Mouse (Mus musculus) liver, embryonic 15.5 days (tissue): ENCODE measurements around the gene Cdk16. TPM values are rescaled to one million over a fixed set of nuclear protein-coding genes. Genes with fewer than 3 reads are reported as not detected.
"Not testable (repeated sequence)": the region's sequence is repeated elsewhere in the genome, so short reads cannot be mapped to it uniquely, and the experiment has no call there.

Source experiments
- ATAC-seq: fragments of 200-750 bp; cut with Nextera tagmentation; 2 replicates; pipeline ENCODE4 v1.8.0; 2017; ENCODE audit warnings: moderate number of reproducible peaks, mild to moderate bottlenecking, moderate library complexity; ENCODE audit not compliant: insufficient read depth
- H3K27ac ChIP-seq: fragments of 300-500 bp; sonication (generic); replicated peaks from 2 replicates; pipeline ENCODE4 v1.5.1; 2015; ENCODE audit warnings: mild to moderate bottlenecking, inconsistent platforms
- H3K27me3 ChIP-seq: fragments of 300-500 bp; sonication (generic); 2 replicates; pipeline ENCODE4 v1.6.1; 2015; ENCODE audit warnings: mild to moderate bottlenecking, inconsistent platforms
- H3K36me3 ChIP-seq: fragments of 300-500 bp; sonication (generic); replicated peaks from 2 replicates; pipeline ENCODE4 v1.6.1; 2015; ENCODE audit warnings: moderate library complexity, mild to moderate bottlenecking, inconsistent platforms
- H3K4me1 ChIP-seq: fragments of 300-500 bp; sonication (generic); replicated peaks from 2 replicates; pipeline ENCODE4 v1.6.1; 2015; ENCODE audit warnings: inconsistent platforms
- H3K4me2 ChIP-seq: fragments of 300-500 bp; sonication (generic); 2 replicates; pipeline ENCODE4 v1.6.1; 2015; ENCODE audit warnings: moderate library complexity, mild to moderate bottlenecking, inconsistent platforms
- H3K4me3 ChIP-seq: fragments of 300-500 bp; sonication (generic); replicated peaks from 2 replicates; pipeline ENCODE4 v1.5.1; 2015; ENCODE audit warnings: mild to moderate bottlenecking, inconsistent platforms
- H3K9ac ChIP-seq: fragments of 300-500 bp; sonication (generic); 2 replicates; pipeline ENCODE4 v1.6.1; 2015; ENCODE audit warnings: moderate library complexity, mild to moderate bottlenecking, inconsistent platforms
- H3K9me3 ChIP-seq: fragments of 300-500 bp; sonication (generic); replicated peaks from 2 replicates; pipeline ENCODE4 v1.6.1; 2016; ENCODE audit warnings: inconsistent platforms
- WGBS: fragments of 180-500 bp; shearing (Covaris S2); methylation state at CpG from one replicate; pipeline ENCODE4 v1.1.7; 2015; ENCODE audit warnings: mixed read lengths; ENCODE audit not compliant: insufficient replicate concordance; 5-methylcytosine and 5-hydroxymethylcytosine counted together
- polyA plus RNA-seq: library from polyadenylated mRNA; unstranded; fragments of >200 nt; fragmentation: Nextera tagmentation; extraction: Ambion mirVana; gene quantifications from 2 replicates; pipeline ENCODE4 v1.2.1, GENCODE M21; 2015

Gene Cdk16
- polyA plus RNA-seq, 1 experiment from 2014 or later = 34.3 TPM

DNA sequence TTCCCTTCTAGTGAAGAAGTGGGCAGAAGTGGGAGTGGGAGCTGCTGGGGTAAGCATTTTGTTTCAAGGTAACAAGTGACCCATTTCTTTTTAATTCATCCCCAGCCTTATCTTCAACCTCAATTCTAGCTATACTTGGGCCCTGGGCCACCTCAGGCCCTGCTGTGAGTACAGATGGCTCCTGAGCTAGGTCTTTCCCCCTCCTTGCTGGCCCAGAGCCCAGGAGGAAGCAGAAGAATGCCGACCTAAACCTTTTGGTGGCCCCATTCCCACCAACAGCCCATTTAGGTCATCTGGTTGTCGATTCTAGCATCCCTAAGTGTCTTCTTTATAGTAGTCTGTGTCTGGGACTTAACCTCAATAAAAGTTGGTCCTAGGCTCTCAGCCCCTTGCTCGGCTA is 3.8 kb downstream of the Cdk16 start:
- Histone ChIP-seq H3K9me3 (no peaks in the 10 kb centered on the region), H3K27ac (no peak overlapping the region), H3K4me2 (no peak overlapping the region), H3K4me3 (no peak overlapping the region), H3K4me1 (peaks cover 26% of the 10 kb centered on the region), H3K27me3 (no peaks in the 10 kb centered on the region), H3K36me3 (peaks cover 43% of the 10 kb centered on the region), H3K9ac (no peak overlapping the region)
- ATAC-seq = no peak
- 49% methylated on average over 3 of the region's 3 CpGs for WGBS

DNA sequence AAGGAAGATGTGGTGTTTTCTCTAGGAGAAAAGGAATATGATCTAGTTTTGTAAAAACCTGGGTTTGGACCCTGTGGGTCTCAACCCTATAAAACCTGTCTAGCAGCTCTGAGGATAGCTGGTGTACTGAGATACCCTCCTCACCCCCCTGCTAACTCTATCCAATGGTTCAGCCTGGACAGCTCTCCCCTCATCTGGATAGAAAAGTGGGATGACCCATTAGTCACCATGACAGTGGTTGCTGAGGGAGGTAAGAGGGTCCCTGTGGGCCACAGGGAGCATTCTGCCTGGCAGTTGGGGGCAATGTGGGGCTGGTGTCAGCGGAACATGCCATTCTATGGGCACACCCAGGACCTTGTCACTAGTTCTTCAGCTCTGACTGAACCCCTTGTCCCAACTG is 4.9 kb downstream of the Cdk16 start:
- peaks cover 54% of the 10 kb centered on the region for H3K36me3 ChIP-seq
- no peak overlapping the region for H3K4me3 ChIP-seq
- H3K9ac ChIP-seq = no peak overlapping the region
- no peaks in the 10 kb centered on the region for H3K9me3 ChIP-seq
- ATAC-seq = no peak
- no peak overlapping the region for H3K27ac ChIP-seq
- no peaks in the 10 kb centered on the region for H3K27me3 ChIP-seq
- peaks cover 20% of the 10 kb centered on the region for H3K4me1 ChIP-seq
- H3K4me2 ChIP-seq = no peak overlapping the region
- 93% methylated on average over 1 of the region's 1 CpGs for WGBS

DNA sequence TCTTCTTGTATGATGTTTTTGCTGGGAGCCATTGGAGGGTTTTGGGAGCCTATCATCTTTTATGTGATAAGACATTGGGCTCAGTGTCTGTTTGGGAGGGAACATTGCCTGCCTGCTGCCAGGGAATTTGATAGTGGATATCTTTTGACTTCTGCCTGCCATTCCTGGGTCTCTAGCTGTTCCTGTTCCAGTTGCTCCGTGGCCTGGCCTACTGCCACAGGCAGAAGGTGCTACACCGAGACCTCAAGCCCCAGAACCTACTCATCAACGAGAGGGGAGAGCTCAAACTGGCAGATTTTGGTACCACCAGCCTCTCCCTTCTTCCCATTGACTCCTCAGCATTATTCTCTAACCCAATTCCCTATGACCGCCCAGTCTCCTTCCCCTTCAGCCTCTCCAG is 8.1 kb downstream of the Cdk16 start:
- WGBS = 85% methylated on average over 4 of the region's 4 CpGs
- H3K36me3 ChIP-seq = peaks cover 72% of the 10 kb centered on the region
- H3K9me3 ChIP-seq = no peaks in the 10 kb centered on the region
- H3K4me2 ChIP-seq = no peak overlapping the region
- peaks cover 4% of the 10 kb centered on the region; the same call in 1 of the 2 replicates for H3K4me1 ChIP-seq
- ATAC-seq = no peak
- H3K27ac ChIP-seq = no peak overlapping the region
- H3K9ac ChIP-seq = no peak overlapping the region
- no peak overlapping the region for H3K4me3 ChIP-seq
- H3K27me3 ChIP-seq = no peaks in the 10 kb centered on the region

DNA sequence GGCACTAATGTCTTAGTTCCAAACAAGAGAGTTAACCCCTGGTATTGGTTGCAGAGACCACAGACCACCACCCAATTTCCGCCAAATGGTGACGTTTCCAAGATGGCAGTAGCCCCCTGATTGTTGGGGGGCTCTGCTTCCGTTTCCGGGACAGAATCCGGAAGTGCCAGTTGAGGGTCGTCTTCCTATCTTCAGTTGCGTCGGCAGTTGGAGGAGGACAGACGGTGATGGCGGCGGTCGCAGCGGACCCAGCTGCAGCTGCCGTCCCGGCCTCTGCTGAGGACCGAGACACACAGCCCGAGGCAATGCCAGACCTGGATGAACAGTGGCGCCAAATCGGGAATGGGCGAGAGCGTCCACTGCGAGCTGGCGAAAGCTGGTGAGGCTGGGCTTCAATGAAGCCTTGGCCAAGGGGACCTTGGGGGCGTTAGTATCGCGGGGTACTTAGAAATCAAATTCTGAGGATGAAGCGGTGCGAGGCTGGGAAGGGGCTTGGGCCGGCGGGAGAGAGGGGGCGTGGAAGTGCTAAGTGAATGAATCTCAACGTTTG is 16.1 kb downstream of the Cdk16 start, which contains the start of gene Usp11:
Gene Usp11 (plus strand): TSS at position 166 of the 550 bp plus-strand sequence.
- peak; percentile 35 for ATAC-seq
- Histone ChIP-seq H3K27ac (peak within 1 kb of the TSS; percentile 85), H3K9ac (peak within 1 kb of the TSS; percentile 59), H3K4me2 (peak within 1 kb of the TSS; percentile 77), H3K27me3 (no peaks in the 10 kb centered on the region), H3K4me1 (peaks cover 11% of the 10 kb centered on the region), H3K4me3 (peak within 1 kb of the TSS; percentile 66), H3K9me3 (no peaks in the 10 kb centered on the region), H3K36me3 (peaks cover 8% of the 10 kb centered on the region)
- 15% methylated on average over 32 of the region's 32 CpGs for WGBS

DNA sequence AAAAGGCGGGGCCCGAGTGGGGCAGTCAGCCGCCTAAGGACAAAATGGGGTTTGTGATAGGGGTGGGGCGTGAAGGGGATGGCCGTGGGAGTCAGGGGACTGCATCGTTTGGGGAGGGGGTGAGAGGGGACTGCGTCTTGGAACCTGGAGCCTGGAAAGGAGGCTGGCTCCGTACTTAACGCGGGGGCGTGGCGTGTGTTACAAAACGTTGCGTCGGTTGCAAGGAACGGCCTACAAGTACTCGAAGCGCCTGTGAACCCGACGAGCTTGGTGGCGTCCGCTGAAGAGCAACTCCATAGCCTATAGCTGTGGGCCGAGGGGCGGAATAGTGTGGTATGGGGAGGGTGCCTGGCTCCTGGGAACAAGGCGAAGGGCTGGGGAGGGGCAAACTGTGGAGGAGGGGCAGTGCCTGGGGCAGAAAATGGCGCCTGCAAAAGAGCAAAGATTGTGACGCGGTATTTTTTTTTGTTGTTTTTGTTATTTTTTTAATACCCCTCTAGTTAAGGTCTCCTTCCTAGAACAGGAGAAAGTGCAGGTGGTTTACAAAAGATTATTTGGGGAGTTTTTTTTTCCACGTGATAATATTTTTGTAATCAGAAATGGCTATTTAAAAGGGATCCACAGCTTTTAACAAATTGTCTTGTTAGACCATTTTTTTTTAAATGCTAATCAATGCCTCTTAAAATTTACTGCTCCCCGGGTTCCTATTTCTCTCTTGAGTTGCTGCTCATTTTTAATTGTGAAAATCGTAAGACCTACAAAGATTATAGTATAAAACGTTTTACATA is 16.7 kb downstream of the Cdk16 start:
- 11% methylated on average over 32 of the region's 32 CpGs for WGBS
- peak overlapping the region; percentile 77 for H3K4me2 ChIP-seq
- peak; percentile 95 for ATAC-seq

DNA sequence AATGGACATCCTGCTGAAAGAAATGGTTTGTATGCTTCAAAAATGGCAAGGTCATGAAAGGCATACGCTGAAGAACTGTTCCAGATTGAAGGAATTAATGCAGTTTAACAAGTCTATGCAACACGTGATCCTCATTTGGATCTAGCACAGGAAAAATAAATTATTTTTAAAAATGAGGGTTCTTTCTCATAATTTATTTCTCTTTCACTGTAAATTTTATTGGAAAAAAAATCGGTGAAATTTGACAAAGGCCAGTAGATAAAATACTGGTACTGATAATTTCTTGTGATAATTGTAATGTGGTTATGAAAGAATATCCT is 17.3 kb downstream of the Cdk16 start:
- WGBS = 16% methylated on average over 3 of the region's 3 CpGs
- H3K4me2 ChIP-seq = peak overlapping the region; percentile 77
- H3K9ac ChIP-seq = no peak overlapping the region; the same call in 1 of the 2 replicates
- H3K4me1 ChIP-seq = peaks cover 11% of the 10 kb centered on the region
- H3K27ac ChIP-seq = 0 out of 2 replicates have a peak overlapping the region, but pooled peaks have one; percentile 85
- H3K36me3 ChIP-seq = no peaks in the 10 kb centered on the region
- H3K4me3 ChIP-seq = peak overlapping the region; percentile 66
- no peak for ATAC-seq
- H3K27me3 ChIP-seq = no peaks in the 10 kb centered on the region
- H3K9me3 ChIP-seq = no peaks in the 10 kb centered on the region

More for the DNA sequence above, 16.7 kb downstream of the Cdk16 start:
- peak overlapping the region; percentile 66 for H3K4me3 ChIP-seq
- no peaks in the 10 kb centered on the region for H3K9me3 ChIP-seq
- H3K27me3 ChIP-seq = no peaks in the 10 kb centered on the region
- H3K9ac ChIP-seq = peak overlapping the region; percentile 59
- peaks cover 2% of the 10 kb centered on the region; the same call in 1 of the 2 replicates for H3K36me3 ChIP-seq
- peaks cover 11% of the 10 kb centered on the region for H3K4me1 ChIP-seq
- H3K27ac ChIP-seq = peak overlapping the region; percentile 85

DNA sequence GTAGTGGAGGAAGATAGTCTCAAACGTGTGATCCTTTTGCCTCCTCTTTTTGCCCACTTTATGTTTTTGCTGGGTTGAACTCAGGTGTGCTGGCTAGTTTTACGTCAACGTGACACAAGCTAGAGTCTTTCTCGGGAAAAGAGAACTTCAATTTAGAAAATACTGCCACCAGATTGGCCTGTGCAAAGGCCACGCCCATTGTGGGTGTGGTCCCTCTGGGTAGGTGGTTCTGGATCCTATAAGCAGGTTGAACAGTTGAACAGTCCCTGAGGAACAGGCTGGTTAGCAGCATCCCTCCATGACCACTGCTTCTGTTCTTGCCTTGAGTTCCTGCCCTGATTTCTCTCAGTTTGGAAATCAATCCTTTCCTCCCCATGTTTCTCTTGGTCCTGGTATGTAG is 40.9 kb downstream of the Cdk16 start:
- no peak overlapping the region for H3K4me2 ChIP-seq
- H3K9me3 ChIP-seq = no peaks in the 10 kb centered on the region
- no peak overlapping the region for H3K27ac ChIP-seq
- no peaks in the 10 kb centered on the region for H3K27me3 ChIP-seq
- WGBS = 53% methylated on average over 5 of the region's 5 CpGs
- H3K4me3 ChIP-seq = no peak overlapping the region
- H3K9ac ChIP-seq = no peak overlapping the region
- no peaks in the 10 kb centered on the region for H3K4me1 ChIP-seq
- no peak for ATAC-seq
- no peaks in the 10 kb centered on the region for H3K36me3 ChIP-seq

DNA sequence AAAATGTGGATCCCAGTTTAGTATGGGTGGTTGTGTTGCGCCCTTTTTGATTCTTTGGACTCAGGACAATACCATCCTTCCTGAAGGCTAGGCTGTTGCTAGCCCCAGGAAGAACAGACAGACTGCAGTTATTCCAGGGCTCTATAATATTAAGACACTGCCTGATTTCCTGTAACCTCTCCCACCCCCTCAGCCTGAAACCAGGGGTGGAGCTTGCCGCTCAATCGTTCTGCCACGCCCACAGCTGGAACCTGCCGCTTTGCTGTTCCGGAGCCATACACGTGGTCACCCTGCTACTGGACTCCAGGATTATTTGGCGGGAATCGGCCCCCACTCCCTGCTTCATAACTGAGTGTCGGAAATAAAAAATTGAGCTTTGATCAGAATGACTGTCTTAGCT is 42.3 kb downstream of the Cdk16 start:
- not testable (repeated sequence) for H3K36me3 ChIP-seq, H3K27ac ChIP-seq, H3K9ac ChIP-seq, H3K27me3 ChIP-seq, H3K9me3 ChIP-seq, ATAC-seq, H3K4me2 ChIP-seq, H3K4me3 ChIP-seq, H3K4me1 ChIP-seq
- WGBS = 39% methylated on average over 10 of the region's 10 CpGs

DNA sequence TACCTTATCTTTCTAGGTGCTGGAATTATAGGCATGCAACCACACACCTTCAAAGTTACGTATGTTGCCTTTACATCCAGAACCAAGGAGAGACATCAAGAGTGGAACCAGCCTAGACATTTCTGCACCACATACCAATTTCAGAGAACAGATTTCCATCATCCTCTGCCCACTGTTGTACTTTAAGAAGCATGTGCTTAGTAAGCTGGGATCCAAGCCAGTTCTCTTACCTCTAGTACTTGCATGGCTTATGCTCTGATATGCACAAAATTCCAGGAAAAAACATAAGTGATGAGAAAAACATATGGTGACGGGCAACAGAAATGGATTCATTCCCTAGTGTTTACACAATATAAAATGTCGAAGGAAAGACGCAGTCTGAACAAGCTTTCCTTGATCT is 48.7 kb downstream of the Cdk16 start:
- WGBS = 78% methylated on average over 4 of the region's 4 CpGs
- no peak overlapping the region for H3K9ac ChIP-seq

DNA sequence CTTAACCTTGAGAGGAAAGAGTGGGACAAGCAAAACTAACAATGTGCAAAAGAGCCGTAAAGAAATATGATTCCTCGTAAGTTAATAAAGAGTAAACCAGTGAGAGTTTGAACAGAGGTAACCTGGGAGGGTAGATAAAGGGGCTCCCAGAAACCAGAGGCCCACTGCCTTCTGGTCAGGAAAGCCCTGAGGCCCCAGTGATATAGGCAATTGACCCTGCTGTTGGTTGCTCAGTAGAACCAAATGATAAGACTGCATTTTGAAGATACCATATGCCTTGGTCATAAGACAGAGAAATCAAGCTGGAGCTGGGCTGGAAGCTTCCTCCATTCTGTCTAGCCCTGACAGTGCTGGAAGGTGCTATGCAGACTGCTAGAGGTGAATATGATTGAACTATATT is 61.1 kb downstream of the Cdk16 start:
- Histone ChIP-seq H3K27ac (no peak overlapping the region), H3K4me2 (no peak overlapping the region), H3K9ac (no peak overlapping the region), H3K4me1 (peaks cover 4% of the 10 kb centered on the region; the same call in 1 of the 2 replicates), H3K9me3 (no peaks in the 10 kb centered on the region), H3K27me3 (no peaks in the 10 kb centered on the region), H3K4me3 (no peak overlapping the region), H3K36me3 (no peaks in the 10 kb centered on the region)
- 40% methylated on average over 2 of the region's 2 CpGs for WGBS
- 0 out of 2 replicates have a peak, but pooled peaks have one; percentile 22 for ATAC-seq

More for the DNA sequence above, 48.7 kb downstream of the Cdk16 start:
- Histone ChIP-seq H3K4me2 (no peak overlapping the region), H3K27ac (no peak overlapping the region), H3K9me3 (no peaks in the 10 kb centered on the region), H3K4me3 (no peak overlapping the region), H3K36me3 (no peaks in the 10 kb centered on the region), H3K4me1 (no peaks in the 10 kb centered on the region), H3K27me3 (no peaks in the 10 kb centered on the region)
- ATAC-seq = no peak
